Mouse (Mus musculus): ENCODE data around the gene Dlg2. TPM values are rescaled to one million over a fixed set of nuclear protein-coding genes. Genes with fewer than 3 reads are reported as not detected.

Dlg2 gene
- polyA plus RNA-seq, 1 experiment = 0.85 TPM

DNA sequence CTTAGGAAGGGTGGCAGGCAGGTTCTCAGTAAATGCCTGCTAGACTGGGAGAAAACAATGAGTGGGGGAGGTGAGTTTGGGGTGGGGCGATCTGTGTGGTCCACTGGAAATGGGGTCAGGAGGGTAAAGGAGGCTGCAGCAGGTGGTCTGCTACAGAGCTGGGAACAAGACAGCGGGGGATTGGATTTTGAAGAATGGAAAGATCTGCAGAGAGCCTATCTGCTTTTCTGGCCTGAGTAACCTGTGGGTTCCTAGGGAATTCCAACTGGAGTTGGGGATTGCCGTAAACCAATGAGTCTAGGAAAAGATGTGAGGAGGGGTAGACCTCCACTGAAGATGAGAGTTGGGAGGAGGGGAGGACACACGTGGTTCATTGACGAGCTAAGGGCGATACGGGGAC lies 92.7 kb downstream of the Dlg2 start:
- Histone ChIP-seq H3K4me3 (ENCODE audit: low read depth, low read length) (no peak overlapping the region), H3K9me3 (replicated peaks; ENCODE audit: control insufficient read depth, insufficient read depth, low read length, poor library complexity, severe bottlenecking) (no peaks in the 10 kb centered on the region), H3K27ac (ENCODE audit: insufficient read depth, low read length) (peak overlapping the region; percentile 35; the same call in 1 of the 2 replicates), H3K4me1 (ENCODE audit: control insufficient read depth, insufficient read depth, low read length) (no peaks in the 10 kb centered on the region), H3K36me3 (ENCODE audit: control insufficient read depth, insufficient read depth, low read length, poor library complexity, severe bottlenecking) (no peaks in the 10 kb centered on the region), H3K27me3 (ENCODE audit: control insufficient read depth, insufficient read depth, low read length, poor library complexity, severe bottlenecking) (no peaks in the 10 kb centered on the region), H3K9ac (ENCODE audit: low read depth, poor library complexity, severe bottlenecking) (no peak overlapping the region)
- TF ChIP-seq EP300 (IDR thresholded peaks at IDR 0.05; ENCODE audit: insufficient read depth, low read depth, low read length) = peak; percentile 84
- TF ChIP-seq POLR2A (IDR thresholded peaks at IDR 0.05; ENCODE audit: insufficient read depth, low read length) = no peak

DNA sequence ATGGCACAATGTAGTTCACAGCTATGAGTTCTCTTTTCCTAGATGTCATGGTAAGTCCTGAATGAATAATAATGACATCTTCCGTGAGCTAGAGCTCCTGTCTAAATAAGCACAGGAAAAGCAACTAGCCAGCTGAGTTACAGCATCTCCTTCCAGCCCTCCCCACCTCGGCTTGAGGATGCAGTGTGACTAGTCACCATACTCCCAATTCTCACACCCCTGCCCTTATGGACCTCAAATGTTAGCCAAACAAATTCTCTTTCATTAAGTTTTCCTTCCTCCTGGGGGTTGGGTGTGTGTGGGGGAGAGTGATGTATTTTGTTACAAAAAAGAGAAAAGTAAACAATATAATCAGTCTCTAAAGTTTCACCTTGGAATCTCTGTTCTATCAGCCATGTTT lies 111.3 kb downstream of the Dlg2 start:
- H3K4me1 ChIP-seq (ENCODE audit: control insufficient read depth, insufficient read depth, low read length) = no peaks in the 10 kb centered on the region
- no peak overlapping the region for H3K4me3 ChIP-seq (ENCODE audit: low read depth, low read length)
- H3K27ac ChIP-seq (ENCODE audit: insufficient read depth, low read length) = no peak overlapping the region
- TF ChIP-seq CTCF (IDR thresholded peaks at IDR 0.05; ENCODE audit: low read depth, low read length) = no peak
- TF ChIP-seq POLR2A (IDR thresholded peaks at IDR 0.05; ENCODE audit: insufficient read depth, low read length) = no peak
- H3K9me3 ChIP-seq (replicated peaks; ENCODE audit: control insufficient read depth, insufficient read depth, low read length, poor library complexity, severe bottlenecking) = no peaks in the 10 kb centered on the region
- H3K36me3 ChIP-seq (ENCODE audit: control insufficient read depth, insufficient read depth, low read length, poor library complexity, severe bottlenecking) = no peaks in the 10 kb centered on the region
- no peaks in the 10 kb centered on the region for H3K27me3 ChIP-seq (ENCODE audit: control insufficient read depth, insufficient read depth, low read length, poor library complexity, severe bottlenecking)
- H3K9ac ChIP-seq (ENCODE audit: low read depth, poor library complexity, severe bottlenecking) = no peak overlapping the region

DNA sequence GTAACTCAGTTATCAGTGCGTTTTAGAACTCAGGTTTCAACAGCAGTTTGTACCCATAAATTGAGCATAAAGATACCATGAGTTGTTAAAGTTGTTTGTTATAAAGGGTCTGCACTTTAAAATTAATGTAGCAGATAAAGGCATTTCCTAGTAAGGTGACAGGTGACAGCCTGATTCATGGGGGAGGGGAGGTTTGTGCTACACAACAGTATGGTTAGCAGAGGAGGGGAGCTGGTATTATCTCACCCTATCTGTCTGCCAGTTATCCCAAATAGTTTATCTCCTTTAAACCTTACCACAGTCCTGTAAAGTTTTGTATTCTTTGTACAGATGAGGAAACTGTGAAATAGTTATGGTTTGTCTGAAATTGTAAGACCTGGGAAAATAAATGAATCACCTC lies 111.8 kb downstream of the Dlg2 start:
- H3K27me3 ChIP-seq (ENCODE audit: control insufficient read depth, insufficient read depth, low read length, poor library complexity, severe bottlenecking) = no peaks in the 10 kb centered on the region
- H3K4me3 ChIP-seq (ENCODE audit: low read depth, low read length) = no peak overlapping the region
- no peaks in the 10 kb centered on the region for H3K36me3 ChIP-seq (ENCODE audit: control insufficient read depth, insufficient read depth, low read length, poor library complexity, severe bottlenecking)
- TF ChIP-seq CTCF (IDR thresholded peaks at IDR 0.05; ENCODE audit: low read depth, low read length) (no peak), EP300 (IDR thresholded peaks at IDR 0.05; ENCODE audit: insufficient read depth, low read depth, low read length) (no peak), POLR2A (IDR thresholded peaks at IDR 0.05; ENCODE audit: insufficient read depth, low read length) (no peak)
- H3K4me1 ChIP-seq (ENCODE audit: control insufficient read depth, insufficient read depth, low read length) = no peaks in the 10 kb centered on the region
- H3K9ac ChIP-seq (ENCODE audit: low read depth, poor library complexity, severe bottlenecking) = no peak overlapping the region
- H3K27ac ChIP-seq (ENCODE audit: insufficient read depth, low read length) = no peak overlapping the region
- H3K9me3 ChIP-seq (replicated peaks; ENCODE audit: control insufficient read depth, insufficient read depth, low read length, poor library complexity, severe bottlenecking) = no peaks in the 10 kb centered on the region

DNA sequence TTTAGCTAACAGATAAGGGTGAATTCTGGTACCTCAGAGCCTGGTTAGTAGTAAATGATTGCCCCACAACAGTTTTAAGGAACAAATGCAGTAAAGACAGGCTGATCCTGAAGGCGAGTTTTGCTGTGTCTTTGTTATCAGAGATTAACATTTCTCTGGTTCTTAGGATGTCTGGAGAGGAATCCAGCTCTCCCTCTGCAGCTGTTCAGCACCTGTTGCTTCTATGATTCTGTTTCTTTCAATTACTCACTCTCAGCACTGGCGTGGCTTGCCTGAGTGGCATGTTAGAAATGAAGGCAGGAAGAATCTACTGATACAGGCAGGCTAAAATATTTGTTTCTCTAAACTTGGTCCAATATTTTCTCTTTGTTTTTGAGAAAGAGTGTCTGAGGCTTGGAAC lies 133.3 kb downstream of the Dlg2 start:
- no peak overlapping the region for H3K27ac ChIP-seq (ENCODE audit: insufficient read depth, low read length)
- H3K9ac ChIP-seq (ENCODE audit: low read depth, poor library complexity, severe bottlenecking) = no peak overlapping the region
- no peaks in the 10 kb centered on the region for H3K27me3 ChIP-seq (ENCODE audit: control insufficient read depth, insufficient read depth, low read length, poor library complexity, severe bottlenecking)
- H3K9me3 ChIP-seq (replicated peaks; ENCODE audit: control insufficient read depth, insufficient read depth, low read length, poor library complexity, severe bottlenecking) = no peaks in the 10 kb centered on the region
- TF ChIP-seq CTCF (IDR thresholded peaks at IDR 0.05; ENCODE audit: low read depth, low read length) = no peak
- TF ChIP-seq POLR2A (IDR thresholded peaks at IDR 0.05; ENCODE audit: insufficient read depth, low read length) = no peak
- no peak for TF ChIP-seq EP300 (IDR thresholded peaks at IDR 0.05; ENCODE audit: insufficient read depth, low read depth, low read length)
- no peaks in the 10 kb centered on the region for H3K36me3 ChIP-seq (ENCODE audit: control insufficient read depth, insufficient read depth, low read length, poor library complexity, severe bottlenecking)
- H3K4me3 ChIP-seq (ENCODE audit: low read depth, low read length) = no peak overlapping the region
- no peaks in the 10 kb centered on the region for H3K4me1 ChIP-seq (ENCODE audit: control insufficient read depth, insufficient read depth, low read length)

DNA sequence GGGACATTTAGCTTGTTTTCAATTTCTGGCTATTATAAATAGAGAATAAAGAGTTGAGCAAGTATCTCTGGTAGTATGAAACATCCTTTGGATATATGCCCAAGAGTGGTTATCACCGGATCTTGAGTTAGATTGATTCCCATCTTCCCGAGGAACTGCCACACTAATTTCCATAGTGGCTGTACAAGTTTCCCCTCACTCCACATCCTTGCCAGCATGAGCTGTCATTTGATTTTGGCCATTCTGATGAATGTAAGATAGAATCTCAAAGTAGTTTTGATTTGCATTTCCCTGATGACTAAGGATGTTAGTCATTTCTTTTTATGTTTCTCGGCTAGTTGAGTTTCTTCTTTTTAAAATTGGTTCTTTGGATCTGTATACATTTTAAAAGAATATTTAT lies 154.1 kb downstream of the Dlg2 start:
- H3K4me3 ChIP-seq (ENCODE audit: low read depth, low read length) = no peak overlapping the region

DNA sequence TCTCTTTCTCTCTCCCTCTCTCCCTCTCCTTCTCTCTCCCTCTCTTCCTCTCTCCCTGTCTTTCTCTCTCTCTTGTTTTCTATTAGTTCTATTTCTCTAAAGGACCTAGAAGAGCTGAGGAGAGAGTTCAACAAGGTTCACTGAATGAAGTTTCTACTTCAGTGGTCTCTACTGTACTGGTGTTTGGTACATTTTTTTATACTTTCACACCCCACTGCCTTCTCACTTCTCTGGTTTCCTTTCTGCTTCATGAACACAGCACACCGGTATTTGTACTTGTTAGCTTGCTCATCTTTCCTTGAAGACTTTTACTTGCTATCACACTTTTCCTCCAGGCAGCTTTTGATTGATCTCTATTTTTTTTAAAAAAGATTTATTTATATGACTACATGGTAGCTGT lies 173.0 kb downstream of the Dlg2 start:
- no peaks in the 10 kb centered on the region for H3K9me3 ChIP-seq (replicated peaks; ENCODE audit: control insufficient read depth, insufficient read depth, low read length, poor library complexity, severe bottlenecking)
- no peaks in the 10 kb centered on the region for H3K27me3 ChIP-seq (ENCODE audit: control insufficient read depth, insufficient read depth, low read length, poor library complexity, severe bottlenecking)
- no peak overlapping the region for H3K4me3 ChIP-seq (ENCODE audit: low read depth, low read length)
- TF ChIP-seq POLR2A (IDR thresholded peaks at IDR 0.05; ENCODE audit: insufficient read depth, low read length) (no peak), CTCF (IDR thresholded peaks at IDR 0.05; ENCODE audit: low read depth, low read length) (no peak), EP300 (IDR thresholded peaks at IDR 0.05; ENCODE audit: insufficient read depth, low read depth, low read length) (no peak)
- no peak overlapping the region for H3K9ac ChIP-seq (ENCODE audit: low read depth, poor library complexity, severe bottlenecking)
- no peak overlapping the region for H3K27ac ChIP-seq (ENCODE audit: insufficient read depth, low read length)
- H3K36me3 ChIP-seq (ENCODE audit: control insufficient read depth, insufficient read depth, low read length, poor library complexity, severe bottlenecking) = no peaks in the 10 kb centered on the region
- H3K4me1 ChIP-seq (ENCODE audit: control insufficient read depth, insufficient read depth, low read length) = no peaks in the 10 kb centered on the region

More for the DNA sequence above, 154.1 kb downstream of the Dlg2 start:
- TF ChIP-seq POLR2A (IDR thresholded peaks at IDR 0.05; ENCODE audit: insufficient read depth, low read length) = no peak
- no peak for TF ChIP-seq CTCF (IDR thresholded peaks at IDR 0.05; ENCODE audit: low read depth, low read length)
- TF ChIP-seq EP300 (IDR thresholded peaks at IDR 0.05; ENCODE audit: insufficient read depth, low read depth, low read length) = no peak
- H3K36me3 ChIP-seq (ENCODE audit: control insufficient read depth, insufficient read depth, low read length, poor library complexity, severe bottlenecking) = no peaks in the 10 kb centered on the region
- no peaks in the 10 kb centered on the region for H3K4me1 ChIP-seq (ENCODE audit: control insufficient read depth, insufficient read depth, low read length)
- H3K27ac ChIP-seq (ENCODE audit: insufficient read depth, low read length) = no peak overlapping the region
- no peak overlapping the region for H3K9ac ChIP-seq (ENCODE audit: low read depth, poor library complexity, severe bottlenecking)
- no peaks in the 10 kb centered on the region for H3K9me3 ChIP-seq (replicated peaks; ENCODE audit: control insufficient read depth, insufficient read depth, low read length, poor library complexity, severe bottlenecking)
- H3K27me3 ChIP-seq (ENCODE audit: control insufficient read depth, insufficient read depth, low read length, poor library complexity, severe bottlenecking) = no peaks in the 10 kb centered on the region

All from ES-Bruce4 (cell line).